Mouse (Mus musculus): ENCODE measurements around the gene Hnrnpl. TPM values are rescaled to one million over a fixed set of nuclear protein-coding genes. Genes with fewer than 3 reads are reported as not detected.

The Hnrnpl gene
- polyA plus RNA-seq, 1 experiment from 2014 or later: 142 TPM

- Histone ChIP-seq H3K36me3 (ENCODE audit: control insufficient read depth, insufficient read depth, low read length) (no peaks in the 10 kb centered on the region), H3K4me2 (ENCODE audit: low read depth, low read length) (0 out of 2 replicates have a peak overlapping the region, but pooled peaks have one; percentile 4)
Observed at GRCm38 (mm10) chr7:28795832-28796231, 12.5 kb upstream of the Hnrnpl start.

GRCm38 (mm10) chr7:28796562-28796975, 11.8 kb upstream of the Hnrnpl start:
- Histone ChIP-seq H3K27ac (ENCODE audit: low read length) (peak overlapping the region; percentile 45; the same call in 1 of the 2 replicates), H3K4me3 (ENCODE audit: low read length) (peak overlapping the region; percentile 7), H3K4me2 (ENCODE audit: low read depth, low read length) (peak overlapping the region; percentile 45), H3K9me3 (ENCODE audit: control insufficient read depth, low read length) (no peaks in the 10 kb centered on the region), H3K9ac (ENCODE audit: low read depth, low read length) (peak overlapping the region; percentile 67), H3K4me1 (ENCODE audit: control insufficient read depth, insufficient read depth, low read length) (peaks cover 24% of the 10 kb centered on the region), H3K27me3 (replicated peaks; ENCODE audit: control insufficient read depth, insufficient read depth, low read length) (no peaks in the 10 kb centered on the region), H3K36me3 (ENCODE audit: control insufficient read depth, insufficient read depth, low read length) (no peaks in the 10 kb centered on the region)
- ATAC-seq: peak; percentile 74
- WGBS: 14% methylated on average over 32 of the region's 32 CpGs

More at GRCm38 (mm10) chr7:28795832-28796231, 12.5 kb upstream of the Hnrnpl start:
- H3K4me1 ChIP-seq (ENCODE audit: control insufficient read depth, insufficient read depth, low read length): peaks cover 18% of the 10 kb centered on the region; the same call in 1 of the 2 replicates
- WGBS: 66% methylated on average over 15 of the region's 15 CpGs
- H3K27me3 ChIP-seq (replicated peaks; ENCODE audit: control insufficient read depth, insufficient read depth, low read length): no peaks in the 10 kb centered on the region
- ATAC-seq: no peak
- H3K27ac ChIP-seq (ENCODE audit: low read length): peak overlapping the region; percentile 45
- H3K9me3 ChIP-seq (ENCODE audit: control insufficient read depth, low read length): no peaks in the 10 kb centered on the region
- no peak overlapping the region for H3K4me3 ChIP-seq (ENCODE audit: low read length)
- no peak overlapping the region; the same call in 1 of the 2 replicates for H3K9ac ChIP-seq (ENCODE audit: low read depth, low read length)

GRCm38 (mm10) chr7:28799994-28800393, 8.3 kb upstream of the Hnrnpl start:
- no peaks in the 10 kb centered on the region for H3K9me3 ChIP-seq (ENCODE audit: control insufficient read depth, low read length)
- H3K27me3 ChIP-seq (replicated peaks; ENCODE audit: control insufficient read depth, insufficient read depth, low read length): no peaks in the 10 kb centered on the region
- H3K36me3 ChIP-seq (ENCODE audit: control insufficient read depth, insufficient read depth, low read length): no peaks in the 10 kb centered on the region
- peaks cover 40% of the 10 kb centered on the region for H3K4me1 ChIP-seq (ENCODE audit: control insufficient read depth, insufficient read depth, low read length)
- WGBS: 93% methylated on average over 9 of the region's 9 CpGs
- no peak overlapping the region for H3K4me3 ChIP-seq (ENCODE audit: low read length)
- no peak overlapping the region for H3K4me2 ChIP-seq (ENCODE audit: low read depth, low read length)
- H3K27ac ChIP-seq (ENCODE audit: low read length): no peak overlapping the region
- H3K9ac ChIP-seq (ENCODE audit: low read depth, low read length): no peak overlapping the region
- ATAC-seq: no peak

GRCm38 (mm10) chr7:28801451-28801850, 6.9 kb upstream of the Hnrnpl start:
- ATAC-seq: no peak

GRCm38 (mm10) chr7:28801901-28802670, 6.3 kb upstream of the Hnrnpl start:
- no peaks in the 10 kb centered on the region for H3K9me3 ChIP-seq (ENCODE audit: control insufficient read depth, low read length)
- H3K27me3 ChIP-seq (replicated peaks; ENCODE audit: control insufficient read depth, insufficient read depth, low read length): no peaks in the 10 kb centered on the region
- WGBS: 14% methylated on average over 10 of the region's 10 CpGs
- peaks cover 33% of the 10 kb centered on the region for H3K4me1 ChIP-seq (ENCODE audit: control insufficient read depth, insufficient read depth, low read length)
- H3K9ac ChIP-seq (ENCODE audit: low read depth, low read length): peak overlapping the region; percentile 60
- H3K4me3 ChIP-seq (ENCODE audit: low read length): peak overlapping the region; percentile 16; the same call in 1 of the 2 replicates
- no peaks in the 10 kb centered on the region for H3K36me3 ChIP-seq (ENCODE audit: control insufficient read depth, insufficient read depth, low read length)
- H3K27ac ChIP-seq (ENCODE audit: low read length): peak overlapping the region; percentile 100
- ATAC-seq: peak; percentile 77
- peak overlapping the region; percentile 55 for H3K4me2 ChIP-seq (ENCODE audit: low read depth, low read length)

More at GRCm38 (mm10) chr7:28801451-28801850, 6.9 kb upstream of the Hnrnpl start:
- no peaks in the 10 kb centered on the region for H3K36me3 ChIP-seq (ENCODE audit: control insufficient read depth, insufficient read depth, low read length)
- H3K9me3 ChIP-seq (ENCODE audit: control insufficient read depth, low read length): no peaks in the 10 kb centered on the region
- WGBS: 40% methylated on average over 3 of the region's 3 CpGs
- H3K4me3 ChIP-seq (ENCODE audit: low read length): no peak overlapping the region
- H3K4me1 ChIP-seq (ENCODE audit: control insufficient read depth, insufficient read depth, low read length): peaks cover 39% of the 10 kb centered on the region
- no peak overlapping the region for H3K9ac ChIP-seq (ENCODE audit: low read depth, low read length)
- H3K4me2 ChIP-seq (ENCODE audit: low read depth, low read length): no peak overlapping the region
- H3K27me3 ChIP-seq (replicated peaks; ENCODE audit: control insufficient read depth, insufficient read depth, low read length): no peaks in the 10 kb centered on the region
- H3K27ac ChIP-seq (ENCODE audit: low read length): peak overlapping the region; percentile 100

- Histone ChIP-seq H3K9me3 (ENCODE audit: control insufficient read depth, low read length) (no peaks in the 10 kb centered on the region), H3K36me3 (ENCODE audit: control insufficient read depth, insufficient read depth, low read length) (no peaks in the 10 kb centered on the region), H3K27ac (ENCODE audit: low read length) (peak overlapping the region; percentile 100), H3K4me3 (ENCODE audit: low read length) (peak overlapping the region; percentile 16; the same call in 1 of the 2 replicates), H3K27me3 (replicated peaks; ENCODE audit: control insufficient read depth, insufficient read depth, low read length) (no peaks in the 10 kb centered on the region), H3K9ac (ENCODE audit: low read depth, low read length) (peak overlapping the region; percentile 64), H3K4me1 (ENCODE audit: control insufficient read depth, insufficient read depth, low read length) (peaks cover 38% of the 10 kb centered on the region), H3K4me2 (ENCODE audit: low read depth, low read length) (peak overlapping the region; percentile 55)
- peak; percentile 83 for ATAC-seq
- 4% methylated on average over 10 of the region's 10 CpGs for WGBS
Observed at GRCm38 (mm10) chr7:28802846-28803588, 5.3 kb upstream of the Hnrnpl start.

GRCm38 (mm10) chr7:28803756-28804155, 4.6 kb upstream of the Hnrnpl start:
- H3K4me2 ChIP-seq (ENCODE audit: low read depth, low read length): peak overlapping the region; percentile 55

GRCm38 (mm10) chr7:28806869-28807268, 1.5 kb upstream of the Hnrnpl start:
- WGBS: 72% methylated on average over 4 of the region's 4 CpGs
- no peak for ATAC-seq
- H3K36me3 ChIP-seq (ENCODE audit: control insufficient read depth, insufficient read depth, low read length): no peaks in the 10 kb centered on the region
- H3K27ac ChIP-seq (ENCODE audit: low read length): no peak overlapping the region
- H3K9ac ChIP-seq (ENCODE audit: low read depth, low read length): no peak overlapping the region
- H3K4me2 ChIP-seq (ENCODE audit: low read depth, low read length): no peak overlapping the region
- H3K4me3 ChIP-seq (ENCODE audit: low read length): no peak overlapping the region
- no peaks in the 10 kb centered on the region for H3K9me3 ChIP-seq (ENCODE audit: control insufficient read depth, low read length)
- no peaks in the 10 kb centered on the region for H3K27me3 ChIP-seq (replicated peaks; ENCODE audit: control insufficient read depth, insufficient read depth, low read length)
- H3K4me1 ChIP-seq (ENCODE audit: control insufficient read depth, insufficient read depth, low read length): peaks cover 30% of the 10 kb centered on the region

More at GRCm38 (mm10) chr7:28803756-28804155, 4.6 kb upstream of the Hnrnpl start:
- Histone ChIP-seq H3K4me1 (ENCODE audit: control insufficient read depth, insufficient read depth, low read length) (peaks cover 39% of the 10 kb centered on the region), H3K9ac (ENCODE audit: low read depth, low read length) (peak overlapping the region; percentile 64), H3K9me3 (ENCODE audit: control insufficient read depth, low read length) (no peaks in the 10 kb centered on the region), H3K27ac (ENCODE audit: low read length) (peak overlapping the region; percentile 100), H3K4me3 (ENCODE audit: low read length) (no peak overlapping the region), H3K36me3 (ENCODE audit: control insufficient read depth, insufficient read depth, low read length) (no peaks in the 10 kb centered on the region), H3K27me3 (replicated peaks; ENCODE audit: control insufficient read depth, insufficient read depth, low read length) (no peaks in the 10 kb centered on the region)
- 27% methylated on average over 4 of the region's 4 CpGs for WGBS
- ATAC-seq: peak; percentile 14; the same call in 1 of the 2 replicates

GRCm38 (mm10) chr7:28807641-28808220, 610 bp upstream of the Hnrnpl start:
- peak overlapping the region; percentile 95 for H3K4me2 ChIP-seq (ENCODE audit: low read depth, low read length)
- peak overlapping the region; percentile 73 for H3K4me3 ChIP-seq (ENCODE audit: low read length)
- no peaks in the 10 kb centered on the region for H3K9me3 ChIP-seq (ENCODE audit: control insufficient read depth, low read length)
- H3K27ac ChIP-seq (ENCODE audit: low read length): peak overlapping the region; percentile 99
- no peaks in the 10 kb centered on the region for H3K27me3 ChIP-seq (replicated peaks; ENCODE audit: control insufficient read depth, insufficient read depth, low read length)
- H3K9ac ChIP-seq (ENCODE audit: low read depth, low read length): peak overlapping the region; percentile 96
- no peak for ATAC-seq
- no peaks in the 10 kb centered on the region for H3K36me3 ChIP-seq (ENCODE audit: control insufficient read depth, insufficient read depth, low read length)
- H3K4me1 ChIP-seq (ENCODE audit: control insufficient read depth, insufficient read depth, low read length): peaks cover 26% of the 10 kb centered on the region
- WGBS: 43% methylated on average over 8 of the region's 8 CpGs

All from intestine, embryonic 16.5 days (tissue).